Comparison of ENCODE assay signal across 8 mouse cellular contexts in genomic region chr17:37046312-37047112, GRCm38 (mm10). TPM values are rescaled to one million over a fixed set of nuclear protein-coding genes. Genes with fewer than 3 reads are reported as not detected.
DNase-seq lines count a peak whose midpoint lies in the region; ATAC-seq and TF ChIP-seq lines count a peak whose summit lies in the region.

No protein-coding gene starts in this region.

- peak overlapping the region; percentile 90 for H3K9ac ChIP-seq in intestine, embryonic 15.5 days
- H3K9ac ChIP-seq in limb, embryonic 11.5 days (ENCODE audit: low read length): peak overlapping the region; percentile 94
- peak overlapping the region; percentile 95 for H3K9ac ChIP-seq in midbrain, embryonic 11.5 days (ENCODE audit: low read length)
- H3K9ac ChIP-seq in stomach, postnatal 0 days (ENCODE audit: low read length): peak overlapping the region; percentile 88

- peak; percentile 74 for ATAC-seq in intestine, embryonic 15.5 days
- ATAC-seq in limb, embryonic 11.5 days (ENCODE audit: insufficient number of reproducible peaks, low FRiP score, low TSS enrichment, low read depth): peak; percentile 67
- ATAC-seq in midbrain, embryonic 11.5 days (ENCODE audit: low FRiP score): peak; percentile 55
- peak; percentile 53 for ATAC-seq in stomach, postnatal 0 days (ENCODE audit: low FRiP score, low TSS enrichment)

- H3K27ac ChIP-seq in intestine, embryonic 15.5 days: peak overlapping the region; percentile 77
- peak overlapping the region; percentile 76 for H3K27ac ChIP-seq in limb, embryonic 11.5 days (replicated peaks; ENCODE audit: low read depth, low read length)
- H3K27ac ChIP-seq in midbrain, embryonic 11.5 days (ENCODE audit: low read depth, low read length): peak overlapping the region; percentile 79
- H3K27ac ChIP-seq in stomach, postnatal 0 days (replicated peaks): peak overlapping the region; percentile 50

- no peak for TF ChIP-seq EP300 in stomach, postnatal 0 days (optimal IDR thresholded peaks at IDR 0.05)

- H3K36me3 ChIP-seq in intestine, embryonic 15.5 days: no peaks in the 10 kb centered on the region
- no peaks in the 10 kb centered on the region for H3K36me3 ChIP-seq in limb, embryonic 11.5 days (ENCODE audit: control insufficient read depth, insufficient read depth, low read length)
- H3K36me3 ChIP-seq in midbrain, embryonic 11.5 days (ENCODE audit: control insufficient read depth, insufficient read depth, low read length): no peaks in the 10 kb centered on the region
- no peaks in the 10 kb centered on the region for H3K36me3 ChIP-seq in stomach, postnatal 0 days (ENCODE audit: control insufficient read depth, insufficient read depth, low read length)

- no peaks in the 10 kb centered on the region for H3K27me3 ChIP-seq in intestine, embryonic 15.5 days (replicated peaks)
- H3K27me3 ChIP-seq in limb, embryonic 11.5 days (ENCODE audit: control insufficient read depth, insufficient read depth, low read length): peaks cover 4% of the 10 kb centered on the region; the same call in 1 of the 2 replicates
- H3K27me3 ChIP-seq in midbrain, embryonic 11.5 days (ENCODE audit: control insufficient read depth, insufficient read depth, low read length): peaks cover 14% of the 10 kb centered on the region
- no peaks in the 10 kb centered on the region for H3K27me3 ChIP-seq in stomach, postnatal 0 days (ENCODE audit: control insufficient read depth, insufficient read depth, low read length)

- H3K9me3 ChIP-seq in intestine, embryonic 15.5 days: no peaks in the 10 kb centered on the region
- H3K9me3 ChIP-seq in limb, embryonic 11.5 days (ENCODE audit: control insufficient read depth, low read length): no peaks in the 10 kb centered on the region
- no peaks in the 10 kb centered on the region for H3K9me3 ChIP-seq in midbrain, embryonic 11.5 days (ENCODE audit: control insufficient read depth, low read length)
- H3K9me3 ChIP-seq in stomach, postnatal 0 days (ENCODE audit: control insufficient read depth, low read length): no peaks in the 10 kb centered on the region

- H3K4me2 ChIP-seq in intestine, embryonic 15.5 days (replicated peaks): peak overlapping the region; percentile 93
- H3K4me2 ChIP-seq in limb, embryonic 11.5 days (ENCODE audit: low read depth, severe bottlenecking): peak overlapping the region; percentile 89
- H3K4me2 ChIP-seq in midbrain, embryonic 11.5 days: peak overlapping the region; percentile 91
- peak overlapping the region; percentile 92 for H3K4me2 ChIP-seq in stomach, postnatal 0 days (replicated peaks; ENCODE audit: low read depth)

- peak; percentile 48 for TF ChIP-seq CTCF in stomach, postnatal 0 days (IDR thresholded peaks at IDR 0.05; ENCODE audit: low read depth)

- peak overlapping the region; percentile 82 for H3K4me3 ChIP-seq in intestine, embryonic 15.5 days (replicated peaks)
- H3K4me3 ChIP-seq in limb, embryonic 11.5 days (ENCODE audit: low read depth, low read length): peak overlapping the region; percentile 76
- H3K4me3 ChIP-seq in midbrain, embryonic 11.5 days (ENCODE audit: low read depth, low read length): peak overlapping the region; percentile 79
- H3K4me3 ChIP-seq in stomach, postnatal 0 days (ENCODE audit: low read depth, low read length): peak overlapping the region; percentile 83

- DNase-seq in ovary, postnatal 36 days (ENCODE audit: low spot score): peak; percentile 69
- DNase-seq in ovary, postnatal 10 days (ENCODE audit: low spot score): no peak
- peak; percentile 78 to 81 for DNase-seq in cerebellum, postnatal 14 days
- peak; percentile 50 for DNase-seq in gastrocnemius, postnatal 10 days
- peak; percentile 70 for DNase-seq in limb, embryonic 11.5 days (ENCODE audit: low spot score)
- DNase-seq in midbrain, embryonic 11.5 days (ENCODE audit: low spot score, missing footprints): peak; percentile 96
- DNase-seq in stomach, postnatal 0 days (ENCODE audit: low spot score): peak; percentile 58

- H3K4me1 ChIP-seq in intestine, embryonic 15.5 days (replicated peaks): peaks cover 31% of the 10 kb centered on the region
- H3K4me1 ChIP-seq in limb, embryonic 11.5 days (ENCODE audit: control insufficient read depth, insufficient read depth, low read length): peaks cover 13% of the 10 kb centered on the region
- peaks cover 26% of the 10 kb centered on the region for H3K4me1 ChIP-seq in midbrain, embryonic 11.5 days (ENCODE audit: control insufficient read depth, insufficient read depth, low read length)
- peaks cover 3% of the 10 kb centered on the region; the same call in 1 of the 2 replicates for H3K4me1 ChIP-seq in stomach, postnatal 0 days (replicated peaks; ENCODE audit: control insufficient read depth, insufficient read depth)

- under 1% methylated on average over 52 of the region's 58 CpGs for WGBS in intestine, embryonic 15.5 days
- WGBS in limb, embryonic 11.5 days: under 1% methylated on average over 32 of the region's 58 CpGs
- under 1% methylated on average over 37 of the region's 58 CpGs for WGBS in midbrain, embryonic 11.5 days
- WGBS in stomach, postnatal 0 days: under 1% methylated on average over 32 of the region's 58 CpGs

RNA-seq across cellular contexts. Expression of gene Gabbr1, which starts 0.7 kb away (rescaled TPM):
- 10 to 100 TPM; 12.8 to 20.1 TPM for total RNA-seq in gastrocnemius, postnatal 10 days (2021)
- polyA plus RNA-seq in intestine, embryonic 15.5 days (2015; fragmentation: Nextera tagmentation; extraction: Ambion mirVana): 6.0 and 7.6 TPM in 2 replicates
- 7.9 and 9.7 TPM in 2 replicates for polyA plus RNA-seq in limb, embryonic 11.5 days (2014; fragmentation: Nextera tagmentation; extraction: Ambion mirVana)
- polyA plus RNA-seq in midbrain, embryonic 11.5 days (2014; fragmentation: Nextera tagmentation; extraction: Ambion mirVana): 14.3 and 14.5 TPM in 2 replicates
- polyA plus RNA-seq in stomach, postnatal 0 days (2015; fragmentation: Nextera tagmentation; extraction: Ambion mirVana): 3.8 and 4.3 TPM in 2 replicates

RNA-seq across cellular contexts. Expression of gene Mog, which starts 23.3 kb away (rescaled TPM):
- total RNA-seq in gastrocnemius, postnatal 10 days (2021): not detected
- 0.13 and 0.14 TPM in 2 replicates for polyA plus RNA-seq in intestine, embryonic 15.5 days (2015; fragmentation: Nextera tagmentation; extraction: Ambion mirVana)
- polyA plus RNA-seq in limb, embryonic 11.5 days (2014; fragmentation: Nextera tagmentation; extraction: Ambion mirVana): 0.25 and 0.26 TPM in 2 replicates
- polyA plus RNA-seq in midbrain, embryonic 11.5 days (2014; fragmentation: Nextera tagmentation; extraction: Ambion mirVana): 0.18 and 0.42 TPM in 2 replicates
- polyA plus RNA-seq in stomach, postnatal 0 days (2015; fragmentation: Nextera tagmentation; extraction: Ambion mirVana): 0.08 TPM in 1 of 2 replicates, not detected in the other

RNA-seq across cellular contexts. Expression of gene Olfr90, which starts 41.8 kb away (rescaled TPM):
- total RNA-seq in gastrocnemius, postnatal 10 days (2021): not detected
- 0.08 TPM in 1 of 2 replicates, not detected in the other for polyA plus RNA-seq in intestine, embryonic 15.5 days (2015; fragmentation: Nextera tagmentation; extraction: Ambion mirVana)
- polyA plus RNA-seq in limb, embryonic 11.5 days (2014; fragmentation: Nextera tagmentation; extraction: Ambion mirVana): 0.09 TPM in 1 of 2 replicates, not detected in the other
- not detected in 2 replicates for polyA plus RNA-seq in midbrain, embryonic 11.5 days (2014; fragmentation: Nextera tagmentation; extraction: Ambion mirVana)
- polyA plus RNA-seq in stomach, postnatal 0 days (2015; fragmentation: Nextera tagmentation; extraction: Ambion mirVana): not detected in 2 replicates

RNA-seq across cellular contexts. Expression of gene Zfp57, which starts 45.5 kb away (rescaled TPM):
- 1 to 10 TPM; 1.9 to 4.5 TPM for total RNA-seq in gastrocnemius, postnatal 10 days (2021)
- 49.9 and 57.6 TPM in 2 replicates for polyA plus RNA-seq in intestine, embryonic 15.5 days (2015; fragmentation: Nextera tagmentation; extraction: Ambion mirVana)
- polyA plus RNA-seq in limb, embryonic 11.5 days (2014; fragmentation: Nextera tagmentation; extraction: Ambion mirVana): 101 and 106 TPM in 2 replicates
- polyA plus RNA-seq in midbrain, embryonic 11.5 days (2014; fragmentation: Nextera tagmentation; extraction: Ambion mirVana): 89.9 and 102 TPM in 2 replicates
- polyA plus RNA-seq in stomach, postnatal 0 days (2015; fragmentation: Nextera tagmentation; extraction: Ambion mirVana): 9.9 and 10.0 TPM in 2 replicates

RNA-seq across cellular contexts. Expression of gene Olfr91, which starts 51.6 kb away (rescaled TPM):
- total RNA-seq in gastrocnemius, postnatal 10 days (2021): not detected
- polyA plus RNA-seq in intestine, embryonic 15.5 days (2015; fragmentation: Nextera tagmentation; extraction: Ambion mirVana): not detected in 2 replicates
- polyA plus RNA-seq in limb, embryonic 11.5 days (2014; fragmentation: Nextera tagmentation; extraction: Ambion mirVana): 0.14 TPM in 1 of 2 replicates, not detected in the other
- polyA plus RNA-seq in midbrain, embryonic 11.5 days (2014; fragmentation: Nextera tagmentation; extraction: Ambion mirVana): not detected in 2 replicates
- not detected in 2 replicates for polyA plus RNA-seq in stomach, postnatal 0 days (2015; fragmentation: Nextera tagmentation; extraction: Ambion mirVana)
